Mouse (Mus musculus) midbrain, embryonic 11.5 days (tissue): ENCODE measurements at regions not wholly inside any gene's neighbourhood (a gene's known extent, or its start where the extent isn't known, plus 50 kb on each side); places are given as distances from the start of the nearest gene placed in this dataset.
"Not testable (repeated sequence)": the region's sequence is repeated elsewhere in the genome, so short reads cannot be mapped to it uniquely, and the experiment has no call there.

Source experiments
- ATAC-seq: fragments of 200-750 bp; cut with Nextera tagmentation; 2 replicates; pipeline ENCODE4 v1.8.0; 2017; ENCODE audit warnings: moderate TSS enrichment, moderate library complexity; ENCODE audit not compliant: low FRiP score
- DNase-seq: peaks from one replicate; pipeline ENCODE4 v3.0.0; 2015; ENCODE audit warnings: low spot score; ENCODE audit errors: missing footprints
- H3K27ac ChIP-seq: fragments of 300-500 bp; sonication (generic); 2 replicates; pipeline ENCODE4 v1.5.1; 2014; ENCODE audit warnings: low read depth, low read length
- H3K27me3 ChIP-seq: fragments of 300-500 bp; sonication (generic); 2 replicates; pipeline ENCODE4 v1.6.1; 2014; ENCODE audit warnings: mild to moderate bottlenecking, low read length, moderate library complexity, mixed read lengths; ENCODE audit not compliant: control insufficient read depth, insufficient read depth
- H3K36me3 ChIP-seq: fragments of 300-500 bp; sonication (generic); 2 replicates; pipeline ENCODE4 v1.6.1; 2014; ENCODE audit warnings: mild to moderate bottlenecking, low read length, moderate library complexity, mixed read lengths; ENCODE audit not compliant: control insufficient read depth, insufficient read depth
- H3K4me1 ChIP-seq: fragments of 300-500 bp; sonication (generic); 2 replicates; pipeline ENCODE4 v1.6.1; 2014; ENCODE audit warnings: low read length; ENCODE audit not compliant: control insufficient read depth, insufficient read depth
- H3K4me2 ChIP-seq: fragments of 300-500 bp; sonication (generic); 2 replicates; pipeline ENCODE4 v1.6.1; 2014; ENCODE audit warnings: mild to moderate bottlenecking, moderate library complexity
- H3K4me3 ChIP-seq: fragments of 300-500 bp; sonication (generic); 2 replicates; pipeline ENCODE4 v1.5.1; 2014; ENCODE audit warnings: low read depth, low read length
- H3K9ac ChIP-seq: fragments of 300-500 bp; sonication (generic); 2 replicates; pipeline ENCODE4 v1.6.1; 2014; ENCODE audit warnings: low read length
- H3K9me3 ChIP-seq: fragments of 300-500 bp; sonication (generic); 2 replicates; pipeline ENCODE4 v1.6.1; 2016; ENCODE audit warnings: low read length; ENCODE audit not compliant: control insufficient read depth
- WGBS: fragments of 180-500 bp; shearing (Covaris S2); extraction: QIAGEN DNeasy Blood & Tissue Kit; methylation state at CpG from one replicate; pipeline ENCODE4 v1.1.7; 2014; 5-methylcytosine and 5-hydroxymethylcytosine counted together

GRCm38 (mm10) chr14:26319821-26320220 is 62.1 kb downstream of the Duxbl3 start:
- H3K9ac ChIP-seq, H3K4me2 ChIP-seq, H3K4me3 ChIP-seq, ATAC-seq, H3K27me3 ChIP-seq, H3K36me3 ChIP-seq, H3K27ac ChIP-seq, H3K4me1 ChIP-seq, DNase-seq, H3K9me3 ChIP-seq: not testable (repeated sequence)
- WGBS, result 63% methylated on average over 2 of the region's 2 CpGs

GRCm38 (mm10) chr14:26320736-26321135 is 63.0 kb downstream of the Duxbl3 start:
- Histone ChIP-seq H3K9ac (no peak overlapping the region), H3K27ac (no peak overlapping the region), H3K27me3 (no peaks in the 10 kb centered on the region), H3K9me3 (no peaks in the 10 kb centered on the region), H3K4me2 (no peak overlapping the region), H3K36me3 (no peaks in the 10 kb centered on the region), H3K4me1 (no peaks in the 10 kb centered on the region), H3K4me3 (no peak overlapping the region)
- no peak for ATAC-seq
- 85% methylated on average over 3 of the region's 3 CpGs for WGBS
- DNase-seq, result no peak

GRCm38 (mm10) chr14:26328562-26328961 is 70.8 kb downstream of the Duxbl3 start:
- H3K27me3 ChIP-seq, result no peaks in the 10 kb centered on the region
- no peak for DNase-seq
- H3K9ac ChIP-seq, result no peak overlapping the region
- no peaks in the 10 kb centered on the region for H3K9me3 ChIP-seq
- WGBS, result 83% methylated on average over 6 of the region's 6 CpGs
- no peak overlapping the region for H3K4me2 ChIP-seq
- ATAC-seq, result no peak
- no peak overlapping the region for H3K27ac ChIP-seq
- no peak overlapping the region for H3K4me3 ChIP-seq
- H3K4me1 ChIP-seq, result no peaks in the 10 kb centered on the region
- H3K36me3 ChIP-seq, result no peaks in the 10 kb centered on the region

- ATAC-seq (no peak), DNase-seq (no peak)
- H3K4me2 ChIP-seq, result no peak overlapping the region
- H3K9me3 ChIP-seq, result no peaks in the 10 kb centered on the region
- H3K36me3 ChIP-seq, result no peaks in the 10 kb centered on the region
- H3K27me3 ChIP-seq, result no peaks in the 10 kb centered on the region
- H3K27ac ChIP-seq, result no peak overlapping the region
- no peak overlapping the region for H3K9ac ChIP-seq
- H3K4me1 ChIP-seq, result no peaks in the 10 kb centered on the region
- H3K4me3 ChIP-seq, result no peak overlapping the region
- WGBS, result 90% methylated on average over 5 of the region's 5 CpGs
Observed at GRCm38 (mm10) chr14:26341111-26341510, 83.3 kb downstream of the Duxbl3 start.

GRCm38 (mm10) chr14:26345227-26345626 is 87.5 kb downstream of the Duxbl3 start:
- Histone ChIP-seq H3K27ac (no peak overlapping the region), H3K9me3 (no peaks in the 10 kb centered on the region), H3K4me3 (no peak overlapping the region), H3K36me3 (no peaks in the 10 kb centered on the region), H3K4me1 (no peaks in the 10 kb centered on the region), H3K4me2 (no peak overlapping the region), H3K27me3 (no peaks in the 10 kb centered on the region), H3K9ac (no peak overlapping the region)
- WGBS, result 71% methylated on average over 1 of the region's 1 CpGs
- ATAC-seq, result no peak
- no peak for DNase-seq

DNA sequence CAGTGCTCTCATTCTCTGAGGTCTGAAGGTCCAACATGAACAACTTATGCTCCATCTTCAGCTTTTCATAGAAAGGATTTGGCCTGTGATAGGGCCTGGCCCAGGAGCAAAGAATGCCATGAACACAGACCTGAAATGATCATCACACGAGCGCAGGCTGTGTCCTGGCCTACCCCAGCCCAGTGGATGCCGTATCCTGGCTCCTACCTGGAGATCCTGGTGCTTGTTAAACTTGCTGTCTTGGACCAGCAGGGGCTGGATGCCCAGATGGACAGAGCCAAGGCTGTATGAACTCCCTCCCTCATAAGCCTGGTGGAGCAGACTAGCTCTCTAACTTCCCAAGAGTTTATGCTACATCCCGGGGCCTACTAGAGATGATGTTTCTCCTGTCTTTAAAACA is 89.5 kb downstream of the Duxbl3 start:
- H3K36me3 ChIP-seq, result no peaks in the 10 kb centered on the region
- no peak for DNase-seq
- H3K9me3 ChIP-seq, result no peaks in the 10 kb centered on the region
- H3K27ac ChIP-seq, result no peak overlapping the region
- H3K4me2 ChIP-seq, result no peak overlapping the region
- 95% methylated on average over 4 of the region's 4 CpGs for WGBS
- no peaks in the 10 kb centered on the region for H3K27me3 ChIP-seq
- ATAC-seq, result no peak
- no peak overlapping the region for H3K9ac ChIP-seq
- no peak overlapping the region for H3K4me3 ChIP-seq
- no peaks in the 10 kb centered on the region for H3K4me1 ChIP-seq

DNA sequence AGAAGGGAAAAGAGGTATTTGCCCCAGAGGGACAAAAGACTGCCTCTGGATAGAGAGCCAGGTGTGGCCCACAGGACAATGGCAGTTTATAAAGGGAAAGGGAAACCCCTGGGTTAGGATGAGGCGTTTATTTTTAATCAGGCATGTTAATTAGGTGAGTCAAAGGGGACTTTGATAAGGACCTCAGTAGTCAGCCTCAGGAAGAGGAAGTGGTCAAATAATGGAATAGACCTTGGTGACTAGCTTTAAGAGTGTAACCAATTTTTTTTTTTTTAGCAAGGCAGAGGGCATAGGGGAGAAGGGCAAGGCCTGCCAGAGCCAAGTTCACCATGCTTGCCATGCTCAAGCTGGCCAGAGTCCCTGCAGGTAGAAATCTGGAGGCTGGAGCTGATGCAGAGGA is 95.2 kb downstream of the Duxbl3 start:
- Histone ChIP-seq H3K36me3 (no peaks in the 10 kb centered on the region), H3K27me3 (no peaks in the 10 kb centered on the region), H3K4me1 (no peaks in the 10 kb centered on the region), H3K9me3 (no peaks in the 10 kb centered on the region), H3K4me2 (no peak overlapping the region), H3K9ac (no peak overlapping the region), H3K4me3 (no peak overlapping the region), H3K27ac (no peak overlapping the region)
- DNase-seq, result no peak
- WGBS, result 75% methylated on average over 1 of the region's 1 CpGs
- no peak for ATAC-seq

DNA sequence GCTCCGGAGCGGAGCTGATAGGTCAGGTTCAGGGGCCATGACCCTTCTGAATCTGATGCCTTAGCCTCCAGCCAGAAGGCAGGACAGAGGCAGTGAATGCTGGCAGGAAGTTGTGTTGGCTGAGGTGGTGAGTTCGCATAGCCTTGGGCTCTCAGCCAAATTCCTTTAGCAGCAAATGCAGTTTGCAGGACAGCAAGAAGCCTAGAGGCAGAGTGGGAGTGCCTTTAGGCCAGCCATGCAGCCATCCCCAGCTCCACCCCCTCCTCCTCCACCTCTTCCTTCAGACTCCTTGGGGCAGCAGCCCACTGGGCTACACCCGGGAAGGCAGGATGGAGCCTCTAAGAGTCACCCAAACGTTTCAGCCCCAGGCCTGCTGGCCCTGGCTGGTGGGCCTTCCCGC is 99.5 kb downstream of the Duxbl3 start:
- DNase-seq, result no peak
- H3K4me1 ChIP-seq, result no peaks in the 10 kb centered on the region
- H3K9ac ChIP-seq, result no peak overlapping the region
- no peak overlapping the region for H3K4me3 ChIP-seq
- no peaks in the 10 kb centered on the region for H3K27me3 ChIP-seq
- H3K9me3 ChIP-seq, result no peaks in the 10 kb centered on the region
- H3K36me3 ChIP-seq, result no peaks in the 10 kb centered on the region
- ATAC-seq, result no peak
- 77% methylated on average over 6 of the region's 6 CpGs for WGBS
- no peak overlapping the region for H3K4me2 ChIP-seq
- H3K27ac ChIP-seq, result no peak overlapping the region

DNA sequence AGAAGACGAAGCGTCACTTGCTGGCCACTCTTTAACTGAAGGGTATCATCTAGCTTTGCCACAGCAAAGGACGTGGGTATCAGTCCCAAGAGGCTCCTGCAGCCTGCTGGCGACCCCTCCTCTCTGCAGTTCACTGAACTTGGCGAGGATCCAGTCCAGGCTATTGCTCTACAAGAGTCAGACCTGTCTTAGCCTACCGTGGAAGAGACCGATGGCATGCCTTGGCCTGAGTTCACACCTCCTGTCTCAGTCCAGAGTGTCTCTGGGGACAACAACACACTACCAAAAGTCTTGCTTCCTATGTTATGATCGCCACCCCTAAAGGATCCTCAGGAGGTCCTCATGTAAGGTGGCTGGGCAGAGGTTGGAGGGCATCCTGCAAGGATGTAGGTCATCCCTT is 100.2 kb downstream of the Duxbl3 start:
- 90% methylated on average over 8 of the region's 8 CpGs for WGBS
- Histone ChIP-seq H3K4me3 (no peak overlapping the region), H3K36me3 (no peaks in the 10 kb centered on the region), H3K27me3 (no peaks in the 10 kb centered on the region), H3K4me1 (no peaks in the 10 kb centered on the region), H3K27ac (no peak overlapping the region), H3K4me2 (no peak overlapping the region), H3K9ac (no peak overlapping the region), H3K9me3 (no peaks in the 10 kb centered on the region)
- ATAC-seq, result no peak
- DNase-seq, result no peak

DNA sequence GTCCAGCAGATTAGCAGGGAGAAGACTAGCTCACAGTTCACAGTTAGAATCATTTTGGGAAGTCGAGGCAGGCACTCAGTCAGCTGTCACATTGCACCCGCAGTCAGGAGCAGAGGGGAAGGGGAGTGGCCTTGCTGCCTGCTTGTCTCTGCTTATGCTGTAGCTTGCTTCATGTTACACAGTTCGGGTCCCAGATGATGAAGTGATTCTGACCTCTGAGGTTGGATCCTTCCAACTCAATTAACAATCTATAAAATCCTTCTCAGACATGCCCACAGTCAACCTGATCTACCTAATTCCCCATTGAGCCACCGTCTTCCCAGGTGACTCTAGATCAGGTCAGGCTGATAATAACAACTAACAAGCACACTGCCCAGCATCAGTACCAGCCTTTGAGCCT is 102.3 kb downstream of the Duxbl3 start:
- Histone ChIP-seq H3K4me3 (no peak overlapping the region), H3K4me2 (no peak overlapping the region), H3K9ac (no peak overlapping the region), H3K36me3 (no peaks in the 10 kb centered on the region), H3K4me1 (no peaks in the 10 kb centered on the region), H3K9me3 (no peaks in the 10 kb centered on the region), H3K27ac (no peak overlapping the region), H3K27me3 (no peaks in the 10 kb centered on the region)
- DNase-seq, result peak; percentile 72
- 87% methylated on average over 4 of the region's 4 CpGs for WGBS
- ATAC-seq, result no peak
